Mouse (Mus musculus) myocyte (in vitro differentiated cells): Measurements from ENCODE around the gene Ttll5.

Source experiments
- E2F4 ChIP-seq: IDR thresholded peaks from one replicate; pipeline ENCODE4 v1.6.1; 2011; ENCODE audit warnings: mild to moderate bottlenecking, control low read depth, moderate library complexity; ENCODE audit not compliant: insufficient read depth
- MYOG ChIP-seq, 3 experiments: IDR thresholded peaks; one replicate each; pipeline ENCODE4 v1.6.1; 2011; ENCODE audit warnings: control low read depth in 2 of 3, low read depth in 2 of 3, mild to moderate bottlenecking in 2 of 3; ENCODE audit not compliant: insufficient read length in 2 of 3, control insufficient read depth in 1 of 3, insufficient read depth in 1 of 3
- POLR2A ChIP-seq: IDR thresholded peaks from one replicate; pipeline ENCODE4 v1.6.1; 2011; ENCODE audit warnings: low read depth, mild to moderate bottlenecking, control low read depth, moderate library complexity; ENCODE audit not compliant: insufficient read length
- USF1 ChIP-seq: IDR thresholded peaks from one replicate; pipeline ENCODE4 v1.6.1; 2011; ENCODE audit warnings: low read depth, mild to moderate bottlenecking, control low read depth, moderate library complexity

- TF ChIP-seq POLR2A, result no peak
- TF ChIP-seq MYOG (IDR thresholded peaks at IDR 0.05; ENCODE audit: control insufficient read depth in 1 of 3, insufficient read depth in 1 of 3, insufficient read length in 2 of 3, low read depth in 2 of 3), result no peak
- no peak for TF ChIP-seq USF1
- no peak for TF ChIP-seq E2F4
Observed at GRCm38 (mm10) chr12:85986024-85986423, 161.6 kb downstream of the Ttll5 start.
